Mouse (Mus musculus): ENCODE measurements around the gene Stk11. TPM values are rescaled to one million over a fixed set of nuclear protein-coding genes. Genes with fewer than 3 reads are reported as not detected.
A peak's percentile ranks its signal among the peaks of the same experiment; 100 is the strongest.

Stk11 gene
- polyA plus RNA-seq, 2 experiments, result 30.1 to 133 TPM

DNA sequence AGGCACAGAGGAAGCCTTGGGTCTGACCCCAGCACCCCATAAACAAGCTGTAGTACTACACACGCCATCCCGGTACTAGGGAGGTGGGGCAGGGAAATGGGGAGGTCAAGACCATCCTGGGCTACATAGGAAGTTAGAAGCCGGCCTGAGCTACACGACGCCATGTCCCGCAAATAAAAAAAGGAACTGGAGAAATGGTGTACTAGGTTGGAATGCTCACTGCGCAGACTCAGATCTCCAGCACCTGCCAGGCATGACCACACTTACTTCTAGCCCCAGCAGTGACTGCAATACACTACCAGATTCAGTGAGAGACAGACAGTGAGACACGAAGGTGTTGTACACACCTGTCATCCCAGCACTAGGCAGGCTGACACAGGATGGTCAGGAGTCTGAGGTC lies 28.1 kb upstream of the Stk11 start:
- H3K4me2 ChIP-seq (replicated peaks; ENCODE audit: low read depth, low read length, severe bottlenecking), result no peak overlapping the region
- ATAC-seq (ENCODE audit: low FRiP score, low read depth) (no peak), DNase-seq (ENCODE audit: low spot score) (no peak)
- no peak overlapping the region for H3K27ac ChIP-seq (replicated peaks; ENCODE audit: low read depth, low read length)
- peaks cover 21% of the 10 kb centered on the region for H3K36me3 ChIP-seq (ENCODE audit: control insufficient read depth, insufficient read depth, low read length)
- no peaks in the 10 kb centered on the region for H3K27me3 ChIP-seq (ENCODE audit: control insufficient read depth, insufficient read depth, low read length)
- H3K9me3 ChIP-seq (ENCODE audit: control insufficient read depth, low read length), result no peaks in the 10 kb centered on the region
- no peak for TF ChIP-seq POLR2A (IDR thresholded peaks at IDR 0.05; ENCODE audit: borderline replicate concordance, extremely low read depth, insufficient read depth, insufficient read length)
- 85% methylated on average over 8 of the region's 8 CpGs for WGBS
- 0 out of 2 replicates have a peak overlapping the region, but pooled peaks have one; percentile 16 for H3K9ac ChIP-seq (ENCODE audit: low read depth, low read length, severe bottlenecking)
- H3K4me3 ChIP-seq (replicated peaks; ENCODE audit: low read length), result no peak overlapping the region
- no peaks in the 10 kb centered on the region for H3K4me1 ChIP-seq (ENCODE audit: control insufficient read depth, insufficient read depth, low read length)

DNA sequence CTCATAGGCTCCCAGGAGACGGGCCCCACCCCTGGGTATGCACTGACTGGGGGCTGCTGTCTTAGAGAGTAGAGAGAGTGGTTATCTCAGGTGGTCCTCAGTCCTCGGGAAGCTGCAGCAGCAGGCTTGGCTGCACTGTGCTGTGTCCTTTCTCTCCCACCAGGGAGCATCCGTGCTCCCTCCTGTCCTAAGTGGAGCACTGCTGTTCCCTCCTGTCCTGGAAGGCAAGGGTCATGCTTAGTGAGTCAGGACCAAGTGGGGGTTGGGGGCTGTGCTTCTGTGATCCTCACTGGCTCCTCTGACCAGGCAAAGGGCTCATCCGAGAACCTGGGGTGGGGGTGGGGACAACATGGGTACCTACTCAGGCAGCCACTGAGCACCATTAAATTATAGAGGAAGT lies 26.5 kb upstream of the Stk11 start:
- no peaks in the 10 kb centered on the region for H3K27me3 ChIP-seq (ENCODE audit: control insufficient read depth, insufficient read depth, low read length)
- ATAC-seq (ENCODE audit: low FRiP score, low read depth) (no peak), DNase-seq (ENCODE audit: low spot score) (no peak)
- WGBS, result 46% methylated on average over 4 of the region's 4 CpGs
- H3K4me2 ChIP-seq (replicated peaks; ENCODE audit: low read depth, low read length, severe bottlenecking), result no peak overlapping the region
- H3K4me3 ChIP-seq (replicated peaks; ENCODE audit: low read length), result no peak overlapping the region
- TF ChIP-seq POLR2A (IDR thresholded peaks at IDR 0.05; ENCODE audit: borderline replicate concordance, extremely low read depth, insufficient read depth, insufficient read length), result no peak
- peaks cover 10% of the 10 kb centered on the region for H3K36me3 ChIP-seq (ENCODE audit: control insufficient read depth, insufficient read depth, low read length)
- H3K27ac ChIP-seq (replicated peaks; ENCODE audit: low read depth, low read length), result no peak overlapping the region
- H3K9me3 ChIP-seq (ENCODE audit: control insufficient read depth, low read length), result no peaks in the 10 kb centered on the region
- no peak overlapping the region for H3K9ac ChIP-seq (ENCODE audit: low read depth, low read length, severe bottlenecking)
- no peaks in the 10 kb centered on the region for H3K4me1 ChIP-seq (ENCODE audit: control insufficient read depth, insufficient read depth, low read length)

DNA sequence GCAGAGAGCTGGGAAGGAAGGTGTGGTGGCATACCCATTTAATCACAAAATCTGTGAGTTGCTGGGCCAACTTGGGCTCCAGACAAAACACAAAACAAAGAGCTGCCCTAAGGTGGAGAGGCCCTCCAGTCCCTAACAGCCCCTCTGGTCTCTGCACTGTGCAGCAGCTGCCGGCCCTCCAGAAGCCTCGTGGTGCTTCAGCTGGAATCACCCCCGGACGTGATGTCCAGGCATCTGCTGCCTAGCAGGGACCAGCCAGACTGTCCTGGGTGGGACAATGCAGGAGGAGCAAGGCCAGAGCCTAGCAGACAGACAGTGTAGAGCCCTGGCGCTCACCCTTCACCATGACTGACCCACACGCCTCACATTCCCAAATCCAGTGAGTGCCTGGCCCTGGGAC lies 24.1 kb upstream of the Stk11 start:
- H3K4me1 ChIP-seq (ENCODE audit: control insufficient read depth, insufficient read depth, low read length), result no peaks in the 10 kb centered on the region
- no peak overlapping the region for H3K4me2 ChIP-seq (replicated peaks; ENCODE audit: low read depth, low read length, severe bottlenecking)
- no peaks in the 10 kb centered on the region for H3K27me3 ChIP-seq (ENCODE audit: control insufficient read depth, insufficient read depth, low read length)
- WGBS, result 95% methylated on average over 6 of the region's 6 CpGs
- no peak overlapping the region for H3K4me3 ChIP-seq (replicated peaks; ENCODE audit: low read length)
- DNase-seq (ENCODE audit: low spot score), result no peak
- H3K27ac ChIP-seq (replicated peaks; ENCODE audit: low read depth, low read length), result no peak overlapping the region
- no peak for ATAC-seq (ENCODE audit: low FRiP score, low read depth)
- H3K9me3 ChIP-seq (ENCODE audit: control insufficient read depth, low read length), result no peaks in the 10 kb centered on the region
- TF ChIP-seq POLR2A (IDR thresholded peaks at IDR 0.05; ENCODE audit: borderline replicate concordance, extremely low read depth, insufficient read depth, insufficient read length), result no peak
- no peaks in the 10 kb centered on the region; the same call in 1 of the 2 replicates for H3K36me3 ChIP-seq (ENCODE audit: control insufficient read depth, insufficient read depth, low read length)
- H3K9ac ChIP-seq (ENCODE audit: low read depth, low read length, severe bottlenecking), result no peak overlapping the region

DNA sequence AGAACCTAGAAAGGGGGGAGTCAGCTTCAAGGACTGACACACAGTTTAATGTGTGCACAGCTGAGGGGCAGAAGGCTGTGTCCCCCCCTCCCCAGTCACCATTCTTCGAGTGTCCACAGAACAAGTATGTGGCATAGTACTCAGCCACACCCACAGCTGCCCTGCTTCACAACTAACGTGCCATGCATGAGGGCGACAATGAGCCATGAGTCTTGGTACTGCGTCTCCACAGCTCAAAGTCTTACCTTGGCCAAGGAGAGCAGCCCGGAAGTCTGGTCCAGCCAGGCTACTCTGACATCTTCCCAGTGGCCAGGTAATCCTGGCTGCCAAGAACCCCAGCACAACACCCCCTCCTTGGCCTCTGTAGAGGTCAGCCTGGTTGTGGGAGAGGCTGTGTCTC lies 22.9 kb upstream of the Stk11 start:
- Histone ChIP-seq H3K27ac (replicated peaks; ENCODE audit: low read depth, low read length) (no peak overlapping the region), H3K4me2 (replicated peaks; ENCODE audit: low read depth, low read length, severe bottlenecking) (no peak overlapping the region), H3K36me3 (ENCODE audit: control insufficient read depth, insufficient read depth, low read length) (no peaks in the 10 kb centered on the region; the same call in 1 of the 2 replicates), H3K27me3 (ENCODE audit: control insufficient read depth, insufficient read depth, low read length) (no peaks in the 10 kb centered on the region), H3K9ac (ENCODE audit: low read depth, low read length, severe bottlenecking) (no peak overlapping the region), H3K9me3 (ENCODE audit: control insufficient read depth, low read length) (no peaks in the 10 kb centered on the region), H3K4me3 (replicated peaks; ENCODE audit: low read length) (no peak overlapping the region), H3K4me1 (ENCODE audit: control insufficient read depth, insufficient read depth, low read length) (peaks cover 6% of the 10 kb centered on the region)
- DNase-seq (ENCODE audit: low spot score) (no peak), ATAC-seq (ENCODE audit: low FRiP score, low read depth) (no peak)
- TF ChIP-seq POLR2A (IDR thresholded peaks at IDR 0.05; ENCODE audit: borderline replicate concordance, extremely low read depth, insufficient read depth, insufficient read length), result no peak
- 83% methylated on average over 5 of the region's 5 CpGs for WGBS

DNA sequence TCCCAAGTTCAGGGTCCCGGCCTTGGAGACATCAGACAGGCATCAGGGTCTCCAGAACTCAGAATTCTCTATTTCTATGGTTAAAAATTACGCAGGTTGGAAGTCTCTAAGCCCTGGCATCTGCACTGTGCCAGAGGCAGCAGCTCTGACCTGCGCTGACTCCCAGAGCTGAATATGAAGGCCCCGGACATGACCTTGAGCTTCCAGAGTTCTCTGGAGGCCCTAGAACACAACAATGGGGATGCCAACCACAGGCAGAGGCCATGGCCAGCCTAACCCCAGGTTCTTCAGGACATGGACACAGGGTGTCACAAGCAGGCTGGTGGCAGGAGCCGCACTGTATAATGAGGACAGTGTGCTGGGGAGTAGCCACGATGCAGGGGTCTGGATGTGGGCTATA lies 21.5 kb upstream of the Stk11 start:
- TF ChIP-seq POLR2A (IDR thresholded peaks at IDR 0.05; ENCODE audit: borderline replicate concordance, extremely low read depth, insufficient read depth, insufficient read length), result no peak
- H3K27ac ChIP-seq (replicated peaks; ENCODE audit: low read depth, low read length), result no peak overlapping the region
- DNase-seq (ENCODE audit: low spot score) (no peak), ATAC-seq (ENCODE audit: low FRiP score, low read depth) (no peak)
- no peak overlapping the region for H3K4me2 ChIP-seq (replicated peaks; ENCODE audit: low read depth, low read length, severe bottlenecking)
- no peaks in the 10 kb centered on the region; the same call in 1 of the 2 replicates for H3K36me3 ChIP-seq (ENCODE audit: control insufficient read depth, insufficient read depth, low read length)
- H3K9me3 ChIP-seq (ENCODE audit: control insufficient read depth, low read length), result no peaks in the 10 kb centered on the region
- WGBS, result 90% methylated on average over 6 of the region's 6 CpGs
- no peak overlapping the region for H3K9ac ChIP-seq (ENCODE audit: low read depth, low read length, severe bottlenecking)
- H3K4me3 ChIP-seq (replicated peaks; ENCODE audit: low read length), result no peak overlapping the region
- H3K27me3 ChIP-seq (ENCODE audit: control insufficient read depth, insufficient read depth, low read length), result no peaks in the 10 kb centered on the region
- peaks cover 9% of the 10 kb centered on the region for H3K4me1 ChIP-seq (ENCODE audit: control insufficient read depth, insufficient read depth, low read length)

DNA sequence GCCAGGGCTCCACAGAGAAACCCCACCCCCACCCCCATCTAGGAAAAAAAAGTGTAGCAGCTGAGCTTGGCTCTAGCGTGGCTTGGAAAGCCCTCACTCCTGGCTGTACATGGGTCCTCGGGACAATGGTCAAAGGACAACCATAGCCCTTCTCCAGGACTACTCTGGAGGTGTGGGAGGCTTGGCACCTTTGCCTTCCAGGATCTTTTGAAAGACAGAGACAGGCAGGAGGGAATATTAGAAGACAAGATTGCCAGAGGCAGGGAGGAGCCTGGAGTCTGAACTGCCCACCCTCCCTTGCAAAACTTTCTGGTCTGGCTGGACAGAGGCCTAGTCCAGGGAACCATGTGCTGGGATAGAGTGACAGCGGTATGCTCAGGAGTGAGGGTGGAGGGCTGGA lies 20.9 kb upstream of the Stk11 start:
- DNase-seq (ENCODE audit: low spot score) (no peak), ATAC-seq (ENCODE audit: low FRiP score, low read depth) (no peak)
- H3K9me3 ChIP-seq (ENCODE audit: control insufficient read depth, low read length), result no peaks in the 10 kb centered on the region
- no peak for TF ChIP-seq POLR2A (IDR thresholded peaks at IDR 0.05; ENCODE audit: borderline replicate concordance, extremely low read depth, insufficient read depth, insufficient read length)
- 70% methylated on average over 3 of the region's 3 CpGs for WGBS
- H3K27ac ChIP-seq (replicated peaks; ENCODE audit: low read depth, low read length), result no peak overlapping the region
- H3K4me2 ChIP-seq (replicated peaks; ENCODE audit: low read depth, low read length, severe bottlenecking), result no peak overlapping the region
- H3K4me1 ChIP-seq (ENCODE audit: control insufficient read depth, insufficient read depth, low read length), result peaks cover 9% of the 10 kb centered on the region
- H3K9ac ChIP-seq (ENCODE audit: low read depth, low read length, severe bottlenecking), result no peak overlapping the region
- H3K4me3 ChIP-seq (replicated peaks; ENCODE audit: low read length), result no peak overlapping the region
- no peaks in the 10 kb centered on the region; the same call in 1 of the 2 replicates for H3K36me3 ChIP-seq (ENCODE audit: control insufficient read depth, insufficient read depth, low read length)
- no peaks in the 10 kb centered on the region for H3K27me3 ChIP-seq (ENCODE audit: control insufficient read depth, insufficient read depth, low read length)

All from limb, embryonic 14.5 days (tissue).